Mouse (Mus musculus): ENCODE data around the gene Zfp108. TPM values are rescaled to one million over a fixed set of nuclear protein-coding genes. Genes with fewer than 3 reads are reported as not detected.
A peak's percentile ranks its signal among the peaks of the same experiment; 100 is the strongest.

Gene Zfp108
- 1 to 10 TPM; 1.9 to 2.3 TPM for total RNA-seq (2021)
- long read RNA-seq, experiment 1, partial matches to known transcripts = 1 of 6 reads
- long read RNA-seq, experiment 1, other reads (novel, unspliced or antisense) = 4 of 6 reads
- long read RNA-seq, experiment 2, partial matches to known transcripts = 0 of 2 reads
- long read RNA-seq, experiment 2, other reads (novel, unspliced or antisense) = 2 of 2 reads

- intact Hi-C loops (cut with DNase I) = loop anchor here (1.0 to 5.0 kb wide), 4 partner anchors 14 to 173 kb away; partner anchors contain the start of gene Zfp180
- no peak for TF ChIP-seq CTCF (IDR thresholded peaks at IDR 0.05)
- Histone ChIP-seq H3K27ac (peak within 1 kb of the TSS; percentile 82), H3K4me3 (peak within 1 kb of the TSS; percentile 82)
- DNase-seq = peak; percentile 83
Observed at GRCm38 (mm10) chr7:24254633-24255474, at the start of gene Zfp108. Gene Zfp108, plus strand, starts transcription at chr7:24254794.

- intact Hi-C loops (cut with DNase I) = loop anchor here (2.0 to 5.0 kb wide), 4 partner anchors 45 to 127 kb away; partner anchors contain the start of genes Zfp108, Zfp112, Zfp180 and Zfp235
- peak overlapping the region; percentile 78 for H3K4me3 ChIP-seq
- peak; percentile 13; the same call in 1 of the 2 replicates for TF ChIP-seq CTCF (IDR thresholded peaks at IDR 0.05)
- peak overlapping the region; percentile 76 for H3K27ac ChIP-seq
- peak; percentile 73 for DNase-seq
Observed at GRCm38 (mm10) chr7:24207488-24208261, 46.9 kb upstream of the Zfp108 start.

GRCm38 (mm10) chr7:24208282-24208886 lies 46.2 kb upstream of the Zfp108 start:
- Histone ChIP-seq H3K27ac (peak overlapping the region; percentile 76), H3K4me3 (peak overlapping the region; percentile 78)
- TF ChIP-seq CTCF (IDR thresholded peaks at IDR 0.05) = no peak
- intact Hi-C loops (cut with DNase I) = loop anchor here (5.0 kb wide), 3 partner anchors 44 to 96 kb away; partner anchors contain the start of genes Zfp108, Zfp112 and Zfp235
- no peak for DNase-seq

DNA sequence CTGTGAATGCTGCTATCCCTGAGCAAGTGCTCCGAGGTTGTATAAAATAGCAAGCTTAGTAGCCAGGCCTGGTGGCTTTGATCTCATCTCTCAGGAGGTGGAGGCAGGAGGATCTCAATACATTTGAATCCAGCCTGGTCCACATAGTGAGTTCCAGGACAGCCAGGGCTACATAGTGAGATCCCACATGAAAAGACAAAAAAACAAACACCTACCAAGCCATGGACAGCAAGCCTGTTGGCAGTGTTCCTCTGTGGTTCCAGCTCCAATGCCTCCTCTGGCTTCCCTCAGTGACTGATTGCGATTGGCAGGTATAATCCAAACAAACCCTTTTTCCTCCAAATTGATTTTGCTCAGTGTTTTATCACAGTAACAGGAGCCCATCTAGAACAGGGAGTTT lies 44.3 kb upstream of the Zfp108 start:
- Histone ChIP-seq H3K27ac (no peak overlapping the region), H3K4me3 (no peak overlapping the region)
- no peak for TF ChIP-seq CTCF (IDR thresholded peaks at IDR 0.05)
- DNase-seq = no peak
- intact Hi-C loops (cut with DNase I) = no loop called here

- intact Hi-C loops (cut with DNase I) = no loop called here
- H3K4me3 ChIP-seq = no peak within 1 kb of the TSS
- DNase-seq = no peak
- no peak within 1 kb of the TSS for H3K27ac ChIP-seq
- no peak for TF ChIP-seq CTCF (IDR thresholded peaks at IDR 0.05)
Observed at GRCm38 (mm10) chr7:24211343-24211742, 43.3 kb upstream of the Zfp108 start, which contains the start of gene Zfp111. Gene Zfp111, minus strand, starts transcription at chr7:24211443.

- TF ChIP-seq CTCF (IDR thresholded peaks at IDR 0.05) = peak; percentile 1; the same call in 1 of the 2 replicates
- Histone ChIP-seq H3K4me3 (peak within 1 kb of the TSS; percentile 94), H3K27ac (peak within 1 kb of the TSS; percentile 74)
- intact Hi-C loops (cut with DNase I) = no loop called here
- DNase-seq = peak; percentile 66
Observed at GRCm38 (mm10) chr7:24237040-24237791, 17.4 kb upstream of the Zfp108 start, which contains the start of gene Zfp109. Gene Zfp109, minus strand, starts transcription at chr7:24237560.

DNA sequence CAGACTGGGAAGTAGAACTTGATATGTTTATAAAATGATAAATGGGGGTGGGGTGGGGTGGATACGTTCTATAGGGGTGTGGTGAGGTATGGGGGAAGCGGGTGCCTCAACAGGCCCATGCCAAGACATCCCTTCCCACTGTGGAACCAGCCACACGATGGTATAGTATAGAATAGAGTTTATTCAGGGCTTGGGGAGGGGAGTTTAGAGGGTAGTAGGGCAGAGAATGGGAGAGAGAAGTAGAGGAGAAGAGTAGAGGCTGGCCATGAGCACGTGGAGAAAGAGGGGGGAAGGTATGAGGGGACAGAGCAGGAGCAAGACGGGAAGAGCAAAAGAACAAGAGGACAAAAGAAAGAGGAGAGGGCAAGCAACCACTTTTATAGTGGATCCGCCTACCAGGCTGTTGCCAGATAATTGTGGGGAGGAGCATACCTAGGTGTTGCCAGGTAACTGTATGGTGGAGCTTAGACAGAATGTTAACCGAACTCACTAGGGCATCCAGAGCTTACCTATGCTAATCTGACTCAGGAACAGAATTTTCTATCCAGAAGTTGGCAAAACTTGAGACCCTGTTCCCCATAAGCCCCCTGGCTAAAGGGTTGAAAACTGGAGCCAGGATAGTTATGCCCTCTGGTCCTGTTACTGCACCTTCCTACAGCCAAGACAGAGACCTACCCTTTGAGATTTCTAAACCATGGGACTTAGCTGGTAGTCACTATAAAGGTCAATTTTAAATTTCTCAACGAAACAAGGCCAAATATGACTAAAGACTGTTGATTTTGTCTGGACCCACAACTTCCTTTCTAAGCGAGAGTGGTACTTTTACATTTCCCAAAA lies 597 bp upstream of the Zfp108 start:
- intact Hi-C loops (cut with DNase I) = loop anchor here (2.0 to 5.0 kb wide), 2 partner anchors 15 to 47 kb away; no protein-coding TSS in a partner anchor
- no peak for DNase-seq
- no peak for TF ChIP-seq CTCF (IDR thresholded peaks at IDR 0.05)
- H3K27ac ChIP-seq = peak overlapping the region; percentile 82
- peak overlapping the region; percentile 82 for H3K4me3 ChIP-seq

DNA sequence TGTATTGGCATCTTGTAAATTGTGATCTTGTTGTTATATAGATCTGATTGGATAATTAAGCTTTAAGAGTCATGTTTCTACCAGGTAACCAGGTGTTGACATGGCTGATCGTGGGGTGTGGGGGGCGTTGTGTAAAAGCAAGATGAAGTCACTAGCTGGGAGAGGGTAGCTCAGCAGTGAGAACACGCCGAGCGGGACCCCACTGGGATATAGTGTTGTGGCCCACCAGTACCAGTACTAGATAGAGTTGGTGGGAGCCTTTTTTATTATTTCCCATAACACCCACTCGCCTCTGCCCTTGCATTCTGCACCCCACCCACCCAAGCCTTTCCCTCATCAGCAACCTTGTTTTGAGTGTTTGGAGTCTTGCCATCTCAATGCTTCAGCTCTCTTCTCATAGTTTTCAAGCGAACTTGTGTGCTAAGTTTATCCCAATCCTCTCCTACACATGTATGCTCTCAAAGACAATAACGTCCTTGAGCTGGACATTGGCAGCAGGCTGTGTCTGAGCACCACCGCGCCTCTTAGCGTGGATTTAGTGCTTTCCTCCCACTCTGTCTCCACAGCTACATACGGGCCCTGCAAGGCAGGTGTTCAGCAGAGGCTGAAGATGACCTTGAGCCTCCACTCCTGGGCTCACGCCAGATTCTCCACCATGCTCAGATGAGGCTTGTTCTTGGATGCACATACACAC lies 4.9 kb downstream of the Zfp108 start:
- no peak overlapping the region for H3K4me3 ChIP-seq
- DNase-seq = no peak
- TF ChIP-seq CTCF (IDR thresholded peaks at IDR 0.05) = no peak
- intact Hi-C loops (cut with DNase I) = loop anchor here (5.0 kb wide), 1 partner anchor 177 kb away; the partner anchor contains the start of gene Zfp180
- no peak overlapping the region for H3K27ac ChIP-seq

DNA sequence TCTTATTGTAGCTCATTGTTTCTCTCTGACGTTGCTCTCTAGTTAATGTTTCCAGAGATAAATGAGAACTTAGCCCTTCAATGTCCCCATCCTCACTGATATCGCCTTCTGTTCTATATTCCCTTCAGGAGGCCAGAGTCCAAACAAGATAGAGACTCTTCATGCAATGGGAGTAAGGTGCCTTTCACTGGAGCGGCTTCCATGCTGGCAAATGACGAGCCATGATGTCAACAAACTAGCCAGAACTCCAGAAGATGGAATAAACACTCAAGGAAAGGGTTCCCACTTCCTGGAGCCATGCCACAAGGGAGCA lies 5.4 kb downstream of the Zfp108 start:
- intact Hi-C loops (cut with DNase I) = loop anchor here (5.0 kb wide), 1 partner anchor 178 kb away; the partner anchor contains the start of gene Zfp180
- no peak for DNase-seq
- Histone ChIP-seq H3K27ac (no peak overlapping the region), H3K4me3 (no peak overlapping the region)
- TF ChIP-seq CTCF (IDR thresholded peaks at IDR 0.05) = no peak

Data from gastrocnemius, adult 2 months (tissue).